Mouse (Mus musculus) cerebellum, adult 11-12 months (tissue): Measurements from ENCODE around the gene Troap.

Experiments
- DNase-seq: peaks from one replicate; pipeline ENCODE4 v3.0.0; 2022

The Troap gene

DNA sequence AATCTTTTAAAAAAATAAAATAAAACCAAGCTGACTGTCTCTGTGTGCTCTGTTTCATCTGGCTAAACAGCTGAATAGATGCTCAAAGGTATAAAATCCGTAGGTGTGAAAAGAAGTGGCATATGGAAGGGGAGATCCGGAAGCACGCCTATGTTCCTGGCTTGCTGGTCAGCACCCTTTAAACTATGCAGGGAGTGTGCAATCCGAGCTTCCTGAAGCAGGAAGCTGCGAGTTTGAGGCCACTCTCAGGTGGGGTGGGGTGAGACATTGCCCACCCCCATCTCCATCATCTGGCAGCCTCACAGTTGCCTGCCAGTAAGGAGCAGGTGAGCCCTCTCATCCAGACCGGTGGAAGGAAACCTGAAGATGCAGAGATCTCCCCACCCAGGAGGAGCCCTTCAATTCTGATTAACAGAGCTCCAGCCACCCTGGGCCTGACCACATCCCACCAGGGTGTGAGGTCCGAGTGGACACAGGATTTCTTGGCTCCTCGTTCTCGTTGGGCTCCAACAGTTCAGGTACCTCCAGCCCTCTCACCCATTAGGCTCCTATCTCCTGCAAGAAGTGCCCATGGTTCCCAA is at the start of gene Troap:
Gene Troap, plus strand, starts transcription at position 557 of the 581 bp plus-strand sequence.
- no peak for DNase-seq

DNA sequence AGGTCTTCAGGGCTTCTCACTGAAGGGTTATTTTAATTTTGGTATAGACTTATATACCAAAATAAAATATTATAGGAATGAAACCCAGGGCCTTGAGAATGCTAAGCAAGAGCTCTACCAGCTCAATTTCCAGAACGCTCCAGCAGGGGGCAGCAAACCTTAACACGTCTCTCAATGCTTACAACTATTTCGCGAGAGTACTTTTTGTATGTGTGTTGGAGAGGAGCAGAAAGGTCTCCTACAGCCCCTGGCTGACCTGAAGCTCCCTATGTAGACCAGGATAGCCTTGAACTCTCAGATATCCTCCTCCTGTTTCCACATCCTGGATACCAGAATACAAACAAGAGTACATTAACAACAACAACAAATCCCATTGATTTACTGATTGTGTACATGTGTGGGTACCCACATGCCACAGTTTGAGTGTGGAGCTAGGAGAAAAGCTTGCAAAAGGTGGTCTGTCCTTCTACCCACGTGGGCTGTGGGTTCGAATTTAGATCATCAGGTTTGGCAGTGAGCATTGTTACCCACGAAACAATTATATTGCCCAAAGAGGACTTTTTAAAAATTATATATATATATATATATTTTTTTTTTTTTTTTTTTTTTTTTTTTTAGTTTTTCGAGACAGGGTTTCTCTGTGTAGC is 49.6 kb upstream of the Troap start:
- peak; percentile 27 for DNase-seq

DNA sequence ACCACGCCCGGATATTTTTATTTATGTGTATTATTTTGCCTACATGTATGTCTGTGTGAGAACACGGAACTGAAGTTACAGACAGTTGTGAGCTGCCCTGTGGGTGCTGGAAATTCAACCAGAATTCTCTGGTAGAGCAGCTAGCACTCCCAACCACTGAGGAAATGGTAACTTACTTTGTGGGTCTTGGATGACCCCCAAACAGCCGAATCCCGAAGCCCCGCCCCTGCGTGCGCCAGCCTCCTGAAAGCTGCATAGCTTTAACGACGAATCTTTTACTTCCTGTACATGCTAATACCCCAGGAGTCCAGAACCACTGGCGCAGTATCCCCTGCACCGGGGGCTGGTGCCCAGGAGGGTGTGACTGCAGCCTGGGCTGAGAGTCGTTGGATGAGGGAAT is 49.0 kb upstream of the Troap start:
- DNase-seq = no peak

- no peak for DNase-seq
Measured at GRCm38 (mm10) chr15:99026259-99026658, 48.1 kb upstream of the Troap start.

DNA sequence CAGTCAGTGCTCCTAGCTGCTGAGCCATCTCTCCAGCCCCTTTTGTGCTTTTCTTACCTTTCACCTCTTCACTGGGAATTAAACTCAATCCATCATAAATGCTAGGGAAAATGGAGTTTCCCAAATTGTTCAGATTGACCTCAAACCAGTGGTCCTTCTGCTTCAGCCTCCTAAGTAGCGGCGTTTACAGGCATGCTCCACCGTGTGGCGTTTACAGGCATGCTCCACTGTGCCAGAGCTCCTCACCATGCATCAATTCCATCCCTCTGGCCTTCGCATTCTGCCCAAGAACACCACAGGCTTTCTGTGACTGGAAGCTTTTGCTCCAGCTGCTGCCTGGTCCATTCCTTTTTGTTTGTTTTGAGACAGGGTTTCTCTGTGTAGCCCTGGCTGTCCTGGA is 47.3 kb upstream of the Troap start:
- DNase-seq = no peak

DNA sequence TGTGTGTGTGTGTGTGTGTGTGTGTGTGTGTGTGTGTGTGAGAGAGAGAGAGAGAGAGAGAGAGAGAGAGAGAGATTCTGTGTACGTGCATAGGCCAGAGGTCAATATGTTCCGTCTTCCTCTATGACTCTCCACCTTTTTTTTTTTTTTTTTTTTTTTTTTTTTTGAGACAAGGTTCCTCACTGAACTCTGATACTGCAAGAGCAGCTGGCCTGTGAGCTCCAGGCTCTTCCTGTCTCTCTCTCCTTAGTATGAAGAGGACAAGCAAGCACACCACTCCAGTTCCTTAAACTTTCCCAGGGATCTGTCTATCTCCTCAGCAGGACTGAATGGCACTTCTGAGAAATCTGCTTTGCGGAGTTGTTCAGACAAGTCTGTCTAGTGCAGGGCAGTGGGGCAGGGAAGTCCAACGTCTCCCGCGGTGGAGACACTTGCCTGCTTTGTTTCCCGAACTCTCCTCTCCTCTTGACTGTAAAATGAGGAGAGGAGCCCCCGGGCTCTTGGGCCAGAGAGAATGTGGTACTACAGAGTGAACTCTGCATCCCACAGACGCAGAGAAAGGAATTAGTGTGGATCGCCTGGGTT is 45.4 kb upstream of the Troap start:
- no peak for DNase-seq

- no peak for DNase-seq
Measured at GRCm38 (mm10) chr15:99029619-99030584, 44.5 kb upstream of the Troap start, which contains the start of gene Tuba1c. Gene Tuba1c, plus strand, starts transcription at chr15:99029891.

GRCm38 (mm10) chr15:99030585-99031387 is 43.6 kb upstream of the Troap start:
- no peak for DNase-seq

GRCm38 (mm10) chr15:99031388-99031675 is 43.0 kb upstream of the Troap start:
- no peak for DNase-seq

DNA sequence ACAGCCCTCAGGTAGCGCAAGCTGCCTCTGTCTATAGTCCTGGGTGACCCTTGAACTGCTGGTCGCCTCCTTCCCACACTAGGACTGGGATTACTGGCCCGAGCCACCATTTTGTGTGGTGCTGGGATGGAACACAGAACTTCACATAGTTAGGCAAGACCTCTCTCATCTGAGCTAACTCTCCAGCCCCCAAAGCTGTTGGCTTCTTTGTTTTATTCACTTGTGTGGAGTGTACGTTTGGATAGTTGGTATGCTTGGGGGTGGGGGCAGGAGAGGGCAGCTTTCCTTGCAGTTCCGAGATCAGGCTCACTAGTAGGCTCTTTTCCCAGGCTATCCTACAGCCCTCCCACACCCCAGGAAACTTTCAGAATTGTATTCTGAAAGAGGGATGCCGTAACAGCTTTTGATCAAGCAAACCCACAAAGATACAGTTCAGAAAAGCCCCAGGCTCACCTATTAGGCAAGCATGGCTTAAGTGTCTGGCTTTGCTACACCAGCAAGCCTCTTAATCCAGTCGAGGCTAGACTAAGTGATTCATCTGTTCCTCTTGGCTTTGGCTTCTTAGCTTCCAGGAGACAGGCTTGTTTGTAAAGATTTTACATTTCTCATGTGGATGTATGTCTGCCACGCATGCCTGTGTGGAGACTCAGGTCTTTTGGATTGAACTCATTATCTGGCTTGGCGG is 42.2 kb upstream of the Troap start:
- DNase-seq = no peak

GRCm38 (mm10) chr15:99032726-99033250 is 41.6 kb upstream of the Troap start:
- DNase-seq = no peak

DNA sequence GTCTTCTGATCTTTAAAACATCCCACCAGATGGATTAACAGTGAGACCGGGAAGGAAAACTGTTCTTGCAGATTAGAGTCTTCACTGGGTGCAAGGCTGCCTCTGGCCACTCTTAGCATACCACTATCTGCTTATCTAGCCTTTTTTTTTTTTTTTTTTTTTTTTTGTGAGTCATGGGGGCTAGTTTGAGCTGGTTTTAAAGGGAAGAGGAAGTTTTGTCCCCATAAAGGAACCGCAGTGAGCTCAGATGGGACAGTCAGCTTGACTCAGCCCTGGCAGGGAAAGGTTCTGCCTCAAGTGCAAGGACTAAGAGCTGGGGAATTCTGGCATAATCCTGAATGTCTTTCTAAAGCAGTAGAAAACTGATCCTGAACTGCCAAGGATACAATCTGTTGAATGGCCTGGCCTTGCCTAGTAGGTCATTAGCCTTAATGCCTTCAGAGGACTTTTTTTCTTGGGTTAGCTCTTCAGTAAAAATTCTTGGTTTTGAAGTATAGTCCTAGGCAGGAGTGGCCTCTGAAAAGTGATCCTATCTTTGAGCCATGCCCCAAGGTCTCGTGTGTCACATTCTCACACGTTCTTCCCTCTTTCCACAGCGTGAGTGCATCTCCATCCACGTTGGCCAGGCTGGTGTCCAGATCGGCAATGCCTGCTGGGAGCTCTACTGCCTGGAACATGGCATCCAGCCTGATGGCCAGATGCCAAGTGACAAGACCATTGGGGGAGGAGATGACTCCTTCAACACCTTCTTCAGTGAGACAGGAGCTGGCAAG is 40.7 kb upstream of the Troap start:
- peak; percentile 23 for DNase-seq

DNA sequence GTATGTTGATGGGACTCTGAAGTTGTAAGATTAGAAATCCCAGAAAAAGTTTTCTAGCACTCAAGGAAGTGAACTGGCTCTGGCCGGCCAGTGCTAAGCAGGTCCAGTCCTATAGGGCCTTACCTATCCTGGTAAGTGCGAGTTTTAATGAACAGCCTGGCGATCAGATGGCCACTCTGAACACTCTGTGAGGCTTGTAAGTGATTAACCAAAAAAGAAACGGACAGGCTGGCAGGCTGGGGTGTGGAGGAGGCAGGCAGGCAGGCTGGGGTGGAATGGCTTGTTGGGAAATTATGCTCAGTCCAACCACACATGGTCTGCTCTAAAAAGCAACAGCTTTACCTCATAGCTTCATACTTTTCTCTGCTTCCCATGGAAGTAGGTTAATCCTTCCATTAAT is 38.9 kb upstream of the Troap start:
- DNase-seq = no peak

DNA sequence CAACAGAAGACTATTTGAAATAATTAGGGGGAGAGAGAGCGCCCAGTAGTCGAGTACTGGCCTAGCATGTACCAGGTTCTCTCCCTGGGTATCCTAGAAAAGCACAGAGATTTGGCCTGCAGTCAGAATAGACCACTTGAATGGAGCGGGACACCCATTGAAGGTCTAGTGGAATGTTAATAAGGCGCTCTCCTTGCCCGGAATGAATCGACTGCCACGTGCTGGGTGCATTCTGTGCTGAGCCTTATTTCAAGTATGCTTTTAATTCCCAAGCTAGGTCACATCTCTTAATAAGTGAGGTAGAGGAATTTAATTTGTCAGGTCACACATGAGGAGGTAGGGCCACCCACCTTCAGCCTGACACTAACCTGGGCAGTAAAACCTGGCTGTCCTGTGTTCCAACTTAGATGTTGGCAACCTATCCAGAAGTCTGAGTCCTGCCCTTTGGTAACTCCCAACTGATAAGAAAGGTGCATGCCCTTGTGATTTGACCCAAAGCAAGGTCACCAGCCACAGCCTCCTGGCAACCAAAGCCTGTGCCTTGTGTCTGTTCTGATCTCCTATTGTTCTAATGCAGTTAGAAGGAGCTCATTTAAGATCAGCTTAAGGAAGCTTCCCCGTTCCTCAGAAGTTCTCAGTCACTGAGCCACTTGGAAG is 38.0 kb upstream of the Troap start:
- no peak for DNase-seq

DNA sequence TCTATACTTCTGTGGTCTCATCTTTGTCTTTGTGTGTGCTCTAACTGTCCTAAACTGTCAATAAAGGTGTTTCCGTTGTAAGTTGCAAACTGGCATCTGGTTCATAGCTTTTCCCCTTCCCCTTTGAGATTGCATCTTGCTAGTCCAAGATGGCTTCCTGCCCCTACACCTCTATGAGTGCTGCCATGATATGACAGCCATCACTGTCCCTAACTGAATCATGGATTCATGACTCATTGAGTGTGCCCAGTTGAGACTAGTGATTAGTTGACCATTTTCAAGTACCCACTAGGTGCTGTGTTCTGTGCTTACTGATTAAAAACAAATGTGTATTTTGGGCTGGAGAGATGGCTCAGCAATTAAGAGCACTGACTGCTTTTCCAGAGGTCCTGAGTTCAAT is 36.4 kb upstream of the Troap start:
- no peak for DNase-seq

DNA sequence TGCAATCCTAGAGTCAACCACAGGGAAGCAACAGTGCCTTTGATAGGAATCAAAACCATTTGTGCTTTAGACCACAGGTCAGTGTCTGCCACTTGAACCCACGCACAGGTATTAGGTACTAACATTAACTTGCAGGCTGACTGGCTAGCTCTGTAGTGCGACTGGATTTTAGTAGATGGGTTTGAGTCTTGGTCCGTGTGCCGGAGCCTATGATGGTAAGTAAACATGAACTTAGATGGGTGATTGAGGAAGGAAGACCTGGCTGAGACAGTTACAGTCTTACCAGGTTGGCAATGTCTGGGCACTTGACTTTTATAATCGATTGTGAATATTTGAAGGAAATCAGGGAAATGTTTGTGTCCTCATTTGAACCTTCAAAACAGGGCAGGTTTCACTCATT is 35.6 kb upstream of the Troap start:
- DNase-seq = no peak

- DNase-seq = no peak
Measured at GRCm38 (mm10) chr15:99039306-99039705, 35.1 kb upstream of the Troap start.

GRCm38 (mm10) chr15:99039996-99040919 is 34.1 kb upstream of the Troap start:
- DNase-seq = no peak
